Mouse (Mus musculus): ENCODE measurements at regions not wholly inside any gene's neighbourhood (a gene's known extent, or its start where the extent isn't known, plus 50 kb on each side); places are given as distances from the start of the nearest gene placed in this dataset.

- Histone ChIP-seq H3K9me3 (no peaks in the 10 kb centered on the region), H3K4me1 (0 out of 2 replicates have a peak, but pooled peaks cover 5% of the 10 kb centered on the region), H3K27ac (no peak overlapping the region), H3K9ac (no peak overlapping the region), H3K27me3 (no peaks in the 10 kb centered on the region), H3K4me3 (no peak overlapping the region), H3K4me2 (no peak overlapping the region), H3K36me3 (no peaks in the 10 kb centered on the region)
- 84% methylated on average over 5 of the region's 5 CpGs for WGBS
- ATAC-seq (ENCODE audit: insufficient number of reproducible peaks, insufficient read depth, low FRiP score, low TSS enrichment, low read depth), result no peak
Measured at GRCm38 (mm10) chr14:120212626-120213025, 62.8 kb upstream of the Mbnl2 start.

- no peaks in the 10 kb centered on the region for H3K36me3 ChIP-seq
- no peak overlapping the region for H3K9ac ChIP-seq
- peaks cover 10% of the 10 kb centered on the region for H3K4me1 ChIP-seq
- H3K4me3 ChIP-seq, result no peak overlapping the region
- no peaks in the 10 kb centered on the region for H3K9me3 ChIP-seq
- no peak overlapping the region for H3K4me2 ChIP-seq
- H3K27me3 ChIP-seq, result no peaks in the 10 kb centered on the region
- ATAC-seq (ENCODE audit: insufficient number of reproducible peaks, insufficient read depth, low FRiP score, low TSS enrichment, low read depth), result no peak
- no peak overlapping the region for H3K27ac ChIP-seq
- 80% methylated on average over 4 of the region's 4 CpGs for WGBS
Measured at GRCm38 (mm10) chr14:120219224-120219623, 56.2 kb upstream of the Mbnl2 start.

GRCm38 (mm10) chr14:120223528-120224201 lies 51.8 kb upstream of the Mbnl2 start:
- no peaks in the 10 kb centered on the region for H3K27me3 ChIP-seq
- no peak overlapping the region for H3K4me3 ChIP-seq
- peaks cover 20% of the 10 kb centered on the region for H3K4me1 ChIP-seq
- peak overlapping the region; percentile 14; the same call in 1 of the 2 replicates for H3K4me2 ChIP-seq
- no peaks in the 10 kb centered on the region for H3K9me3 ChIP-seq
- no peak overlapping the region for H3K9ac ChIP-seq
- 61% methylated on average over 14 of the region's 14 CpGs for WGBS
- no peaks in the 10 kb centered on the region for H3K36me3 ChIP-seq
- peak overlapping the region; percentile 75 for H3K27ac ChIP-seq
- 0 out of 2 replicates have a peak, but pooled peaks have one; percentile 49 for ATAC-seq (ENCODE audit: insufficient number of reproducible peaks, insufficient read depth, low FRiP score, low TSS enrichment, low read depth)

- ATAC-seq (ENCODE audit: insufficient number of reproducible peaks, insufficient read depth, low FRiP score, low TSS enrichment, low read depth), result peak; percentile 79
- WGBS, result 35% methylated on average over 6 of the region's 6 CpGs
- H3K36me3 ChIP-seq, result no peaks in the 10 kb centered on the region
- H3K27ac ChIP-seq, result peak overlapping the region; percentile 75
- H3K4me2 ChIP-seq, result peak overlapping the region; percentile 14
- H3K4me1 ChIP-seq, result peaks cover 20% of the 10 kb centered on the region
- H3K27me3 ChIP-seq, result no peaks in the 10 kb centered on the region
- no peak overlapping the region for H3K4me3 ChIP-seq
- H3K9me3 ChIP-seq, result no peaks in the 10 kb centered on the region
- no peak overlapping the region for H3K9ac ChIP-seq
Measured at GRCm38 (mm10) chr14:120224202-120224846, 51.1 kb upstream of the Mbnl2 start.

GRCm38 (mm10) chr14:120225657-120226056 lies 49.8 kb upstream of the Mbnl2 start:
- ATAC-seq (ENCODE audit: insufficient number of reproducible peaks, insufficient read depth, low FRiP score, low TSS enrichment, low read depth), result no peak
- H3K4me3 ChIP-seq, result no peak overlapping the region
- H3K27ac ChIP-seq, result no peak overlapping the region
- no peak overlapping the region for H3K4me2 ChIP-seq
- no peak overlapping the region for H3K9ac ChIP-seq
- no peaks in the 10 kb centered on the region for H3K9me3 ChIP-seq
- no peaks in the 10 kb centered on the region for H3K27me3 ChIP-seq
- H3K4me1 ChIP-seq, result peaks cover 20% of the 10 kb centered on the region
- no peaks in the 10 kb centered on the region for H3K36me3 ChIP-seq
- 88% methylated on average over 3 of the region's 3 CpGs for WGBS

Data from embryonic facial prominence, embryonic 13.5 days (tissue).